Mouse (Mus musculus) ovary, adult 18-20 months (tissue): ENCODE data around the gene Tnfrsf17.
"Not testable (repeated sequence)": the region's sequence is repeated elsewhere in the genome, so short reads cannot be mapped to it uniquely, and the experiment has no call there.

Experiments used
- DNase-seq: peaks from one replicate; pipeline ENCODE4 v3.0.0; 2022; ENCODE audit warnings: low spot score, mixed read lengths

The Tnfrsf17 gene

DNA sequence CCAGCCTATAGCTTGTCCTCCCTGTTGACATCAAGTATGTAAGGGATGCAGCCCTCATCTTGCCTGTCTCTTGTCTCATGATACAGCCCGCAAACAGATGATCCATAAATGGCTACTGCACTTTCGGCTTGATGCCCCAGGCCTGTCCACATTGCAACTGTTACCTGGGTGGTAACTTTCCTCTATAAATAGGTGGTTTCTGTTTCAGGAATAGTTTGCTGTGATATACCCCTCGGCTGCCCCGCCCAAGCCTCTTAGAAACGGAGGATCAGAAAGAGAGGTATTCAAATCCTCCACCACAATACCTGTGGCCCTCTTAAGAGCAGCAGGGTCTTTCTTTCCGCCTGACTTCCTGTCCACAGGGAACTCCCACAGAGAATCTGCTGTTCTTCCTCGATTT lies at the start of gene Tnfrsf17:
TSS of gene Tnfrsf17 (plus strand) at position 301 of the 400 bp plus-strand sequence.
- no peak for DNase-seq

DNA sequence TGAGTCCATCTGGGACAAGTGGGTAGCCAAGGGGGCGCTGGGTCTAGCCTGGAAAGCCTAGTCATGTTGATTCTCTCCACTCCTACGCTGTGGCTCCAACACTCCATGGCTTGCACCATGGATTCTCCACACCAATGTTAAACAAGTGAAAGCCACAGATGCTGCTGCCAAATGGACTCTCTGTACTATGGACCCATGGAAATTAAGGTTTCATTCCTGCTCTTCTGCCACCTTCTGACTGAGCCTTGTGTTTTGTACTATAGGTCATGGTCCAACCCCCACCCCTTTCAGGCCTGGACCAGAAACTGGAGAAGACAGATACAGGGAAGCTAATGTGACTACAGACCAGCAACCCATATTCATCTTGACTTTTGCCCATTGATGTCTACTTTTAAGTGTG lies 47.1 kb upstream of the Tnfrsf17 start:
- DNase-seq: no peak

DNA sequence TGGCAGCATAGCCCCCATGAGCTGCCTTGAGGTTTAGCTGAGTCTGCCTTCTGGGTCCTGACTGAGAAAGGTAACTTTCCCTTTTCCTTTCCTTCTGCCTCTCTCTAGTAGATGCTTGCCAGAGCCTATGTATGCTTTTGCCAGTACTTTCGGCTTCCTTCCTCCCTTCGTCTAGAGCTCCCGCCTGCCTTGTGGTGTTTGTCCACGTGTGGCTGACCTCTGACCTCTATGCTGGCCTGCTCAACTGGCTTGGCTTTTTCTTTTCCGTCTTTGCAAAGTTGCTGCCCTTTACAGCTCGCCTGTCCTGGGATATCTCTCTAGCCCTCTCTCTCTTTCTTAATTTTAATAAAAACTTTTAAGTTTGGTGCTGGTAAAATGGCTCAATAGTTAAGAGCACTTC lies 43.8 kb upstream of the Tnfrsf17 start:
- DNase-seq: no peak

DNA sequence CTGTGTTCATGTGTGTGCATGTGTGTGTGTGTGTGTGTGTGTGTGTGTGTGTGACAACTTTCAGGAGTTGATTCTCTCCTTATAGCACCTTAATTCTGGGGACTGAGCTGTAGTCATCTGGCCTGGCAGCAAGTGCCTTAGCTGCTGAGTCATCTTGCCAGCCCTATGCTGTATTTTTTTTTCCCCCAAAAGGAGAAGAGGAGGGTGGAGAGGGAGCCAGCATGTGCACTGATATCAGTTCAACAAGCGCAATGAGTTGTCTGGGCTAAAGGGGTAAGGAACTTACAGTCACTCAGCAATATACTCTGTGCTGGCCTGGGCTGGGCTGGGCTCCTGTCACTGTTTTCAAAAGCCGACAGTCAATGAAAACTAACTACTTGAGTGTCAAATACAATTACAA lies 43.0 kb upstream of the Tnfrsf17 start:
- DNase-seq: no peak

DNA sequence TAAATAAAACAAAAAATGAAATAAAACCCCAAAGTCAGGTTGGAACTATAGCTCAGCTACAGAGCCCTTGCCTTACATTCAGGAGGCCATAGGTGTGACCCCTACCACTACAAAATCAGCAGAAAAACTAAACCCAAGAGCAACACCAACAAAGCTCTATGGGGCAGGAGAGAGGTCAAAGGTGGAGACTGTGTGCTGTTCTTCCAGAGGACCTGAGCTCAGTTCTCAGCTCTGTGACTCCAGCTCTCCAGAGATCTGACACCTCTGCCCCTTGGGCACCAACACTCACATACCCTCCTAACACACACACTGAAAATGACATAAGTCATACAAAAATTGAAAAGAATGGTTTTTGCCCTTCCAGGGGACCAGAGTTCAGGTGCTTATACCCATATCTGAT lies 42.5 kb upstream of the Tnfrsf17 start:
- DNase-seq: no peak

DNA sequence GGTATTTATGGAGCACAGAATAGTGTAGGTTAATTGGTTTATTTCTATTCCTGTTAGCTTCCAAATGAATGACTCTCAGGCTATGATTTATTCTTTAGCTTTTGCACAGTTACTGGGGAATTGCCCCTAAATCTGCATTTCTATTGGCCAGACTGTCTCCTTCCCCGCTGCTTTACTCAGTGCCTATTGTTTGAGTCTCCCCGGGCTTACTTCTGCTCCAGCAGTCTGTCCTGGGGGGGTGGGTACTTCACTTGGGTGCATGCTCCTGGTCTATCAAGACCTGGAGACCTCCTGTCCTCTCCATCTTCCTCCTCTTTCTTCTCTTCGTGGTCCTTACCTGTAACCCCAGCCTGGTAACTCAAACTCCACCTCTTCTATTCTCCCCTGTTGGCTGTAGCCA lies 36.7 kb upstream of the Tnfrsf17 start:
- DNase-seq: no peak

DNA sequence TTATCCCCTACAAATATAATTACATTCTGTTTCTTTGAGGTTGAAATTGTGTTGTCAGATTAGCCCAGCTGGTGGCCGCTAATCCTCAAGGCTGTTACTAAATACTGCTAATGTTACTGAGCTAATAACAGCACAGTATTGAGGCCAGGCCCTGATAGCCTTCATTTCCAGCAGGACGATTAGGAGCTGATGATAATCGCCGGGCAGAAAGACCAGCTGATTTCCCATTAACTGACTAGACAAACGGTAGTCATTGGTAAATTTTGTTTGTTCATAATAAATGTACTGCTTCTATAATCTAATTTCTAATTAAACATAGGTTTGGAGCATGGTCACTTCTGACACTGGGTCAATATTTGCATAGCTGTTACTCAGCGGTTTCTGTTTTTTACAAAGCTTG lies 34.8 kb upstream of the Tnfrsf17 start:
- no peak for DNase-seq

DNA sequence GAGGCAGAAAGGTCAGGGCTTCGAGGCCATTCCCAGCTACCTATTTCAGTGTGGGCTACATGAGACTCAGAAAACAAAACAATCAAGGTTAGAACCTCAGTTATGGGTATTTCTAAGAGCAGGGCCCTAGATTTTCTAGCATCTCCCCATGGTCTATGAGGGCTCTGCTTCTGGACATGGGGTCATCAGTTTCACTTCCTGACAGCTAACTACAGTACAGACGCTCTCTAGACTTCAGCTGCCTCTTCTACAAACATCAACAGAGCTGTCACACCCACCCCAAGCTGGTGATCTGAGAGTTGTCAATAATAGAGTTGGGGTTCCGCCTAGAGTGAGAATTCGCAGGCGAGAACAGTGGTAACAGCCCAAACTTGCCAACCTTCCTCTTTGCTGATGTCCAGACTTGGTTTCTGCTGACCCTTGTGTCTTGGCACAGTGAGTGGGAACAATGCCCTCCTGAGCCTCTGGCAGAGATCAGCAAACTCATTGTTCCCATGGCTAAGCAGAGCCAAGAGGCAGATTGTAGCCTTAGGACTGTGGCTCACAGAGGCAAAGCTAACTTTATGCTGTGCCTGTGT lies 30.9 kb upstream of the Tnfrsf17 start:
- no peak for DNase-seq

DNA sequence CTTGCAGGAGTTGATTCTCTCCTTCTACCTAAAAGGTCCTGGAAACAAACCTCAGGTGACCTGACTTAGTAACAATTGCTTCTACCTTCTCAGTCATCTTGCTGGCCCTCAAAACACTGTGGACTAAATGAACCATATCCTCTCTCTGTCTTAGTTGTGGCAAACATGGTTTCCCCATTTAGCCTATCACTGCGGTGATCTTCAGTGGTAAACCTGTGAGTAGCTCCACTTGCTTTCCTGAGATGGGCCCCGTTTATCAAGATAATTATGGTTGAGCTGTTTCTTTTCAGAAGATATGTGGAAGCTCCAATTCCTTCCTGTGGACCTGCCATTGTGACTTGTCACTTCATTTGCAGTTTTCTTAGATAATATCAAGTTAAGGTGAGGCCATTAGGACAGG lies 28.7 kb upstream of the Tnfrsf17 start:
- DNase-seq: no peak

DNA sequence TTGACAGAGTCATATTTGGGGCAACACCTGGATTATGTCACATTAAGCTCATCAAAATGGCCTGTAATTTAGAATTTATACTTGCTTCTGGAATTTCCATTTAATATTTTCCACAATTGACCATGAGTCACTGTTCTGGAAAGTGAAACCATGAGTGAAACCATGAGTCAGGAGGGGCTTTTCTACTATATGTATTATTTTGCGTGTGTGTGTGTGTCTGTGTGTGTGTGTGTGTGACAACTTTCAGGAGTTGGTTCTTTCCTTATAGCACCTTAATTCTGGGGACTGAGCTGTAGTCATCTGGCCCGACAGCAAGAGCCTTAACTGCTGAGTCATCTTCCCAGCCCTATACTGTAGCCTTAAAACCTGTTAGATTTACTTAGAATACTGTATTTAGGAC lies 27.7 kb upstream of the Tnfrsf17 start:
- DNase-seq: no peak

DNA sequence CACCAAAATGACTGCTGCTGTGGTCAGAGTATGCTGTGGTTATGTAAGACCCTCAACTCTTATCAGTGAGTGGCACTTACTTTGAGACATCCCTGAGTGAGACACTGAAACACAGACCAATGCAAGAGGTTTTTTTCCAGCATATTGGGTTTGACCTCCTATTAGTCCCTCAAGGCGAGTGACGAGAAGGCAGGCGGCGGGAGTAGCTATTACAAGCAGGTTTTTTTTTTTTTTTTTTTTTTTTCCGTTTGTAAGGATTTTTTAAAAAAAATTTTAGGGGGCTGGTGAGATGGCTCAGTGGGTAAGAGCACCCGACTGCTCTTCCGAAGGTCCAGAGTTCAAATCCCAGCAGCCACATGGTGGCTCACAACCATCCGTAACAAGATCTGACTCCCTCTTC lies 24.7 kb upstream of the Tnfrsf17 start:
- not testable (repeated sequence) for DNase-seq

DNA sequence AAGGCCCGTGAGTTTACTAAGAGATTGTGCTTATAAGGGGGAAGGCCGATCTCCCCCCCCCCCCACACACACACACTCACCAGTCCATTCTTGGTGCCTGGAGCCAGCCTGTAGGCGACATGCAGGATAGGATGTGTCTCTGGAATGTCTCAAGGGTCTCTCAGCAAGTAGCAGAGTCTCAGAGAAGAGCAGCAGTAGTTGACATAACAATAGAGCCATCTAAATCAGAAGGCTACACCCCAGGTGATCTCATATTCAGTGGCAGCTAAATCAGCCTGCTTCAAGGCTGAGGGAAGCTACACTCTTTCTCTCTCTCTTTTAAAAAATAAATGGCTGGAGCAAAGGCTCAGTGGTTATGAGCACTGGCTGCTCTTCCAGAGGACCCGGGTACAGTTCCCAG lies 18.0 kb upstream of the Tnfrsf17 start:
- not testable (repeated sequence) for DNase-seq

DNA sequence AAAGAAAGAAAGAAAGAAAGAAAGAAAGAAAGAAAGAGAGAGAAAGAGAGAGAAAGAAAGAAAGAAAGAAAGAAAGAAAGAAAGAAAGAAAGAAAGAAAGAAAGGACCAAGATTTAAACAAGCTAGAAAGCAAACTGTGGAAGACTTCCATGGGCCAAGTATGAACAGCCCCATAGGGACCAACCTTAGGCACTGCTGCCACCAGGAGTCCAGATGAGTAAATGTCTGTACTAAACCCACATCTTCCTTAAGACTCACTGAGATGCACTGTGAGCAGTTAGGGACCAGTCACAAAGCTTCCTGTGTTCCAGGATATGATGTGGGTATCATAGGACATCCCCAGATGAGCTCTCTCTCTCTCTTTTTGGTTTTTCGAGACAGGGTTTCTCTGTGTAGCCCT lies 15.9 kb upstream of the Tnfrsf17 start:
- DNase-seq: not testable (repeated sequence)

DNA sequence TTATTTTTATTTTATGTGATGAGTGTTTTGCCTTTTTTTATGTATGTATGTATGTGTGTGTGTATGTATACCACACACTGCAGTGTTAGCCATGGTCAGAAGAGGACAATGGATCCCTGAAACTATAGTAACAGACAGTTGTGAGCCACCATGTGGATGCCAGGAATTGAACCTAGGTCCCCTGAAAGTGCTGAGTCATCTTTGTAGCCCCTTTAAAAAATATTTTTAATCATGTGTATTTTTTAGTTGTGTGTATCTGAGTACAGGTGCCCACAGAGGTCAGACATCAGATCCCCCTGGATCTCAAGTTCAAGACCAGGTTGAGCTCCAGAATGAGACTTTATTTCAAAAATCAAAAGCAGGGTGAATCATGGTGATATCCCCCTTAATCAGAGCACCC lies 9.9 kb upstream of the Tnfrsf17 start:
- no peak for DNase-seq

DNA sequence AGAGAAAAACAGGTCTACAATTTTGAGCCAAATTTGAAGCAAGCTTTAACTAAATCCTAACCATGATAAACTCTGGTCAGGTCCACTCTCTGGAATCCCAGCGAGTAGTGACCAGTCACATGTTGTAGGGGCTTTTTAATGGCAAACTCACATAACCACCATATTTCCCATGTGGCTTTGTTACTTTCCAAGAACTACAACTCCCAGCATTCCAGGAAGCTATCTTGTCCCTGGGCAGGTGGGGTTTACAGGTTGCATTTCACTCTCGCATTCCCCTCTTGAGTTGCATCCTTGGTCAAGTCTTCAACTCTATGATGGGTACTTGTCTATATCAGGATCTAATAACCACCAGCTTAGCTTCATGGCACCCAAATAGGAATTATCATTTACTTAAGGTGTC lies 8.1 kb upstream of the Tnfrsf17 start:
- DNase-seq: no peak

DNA sequence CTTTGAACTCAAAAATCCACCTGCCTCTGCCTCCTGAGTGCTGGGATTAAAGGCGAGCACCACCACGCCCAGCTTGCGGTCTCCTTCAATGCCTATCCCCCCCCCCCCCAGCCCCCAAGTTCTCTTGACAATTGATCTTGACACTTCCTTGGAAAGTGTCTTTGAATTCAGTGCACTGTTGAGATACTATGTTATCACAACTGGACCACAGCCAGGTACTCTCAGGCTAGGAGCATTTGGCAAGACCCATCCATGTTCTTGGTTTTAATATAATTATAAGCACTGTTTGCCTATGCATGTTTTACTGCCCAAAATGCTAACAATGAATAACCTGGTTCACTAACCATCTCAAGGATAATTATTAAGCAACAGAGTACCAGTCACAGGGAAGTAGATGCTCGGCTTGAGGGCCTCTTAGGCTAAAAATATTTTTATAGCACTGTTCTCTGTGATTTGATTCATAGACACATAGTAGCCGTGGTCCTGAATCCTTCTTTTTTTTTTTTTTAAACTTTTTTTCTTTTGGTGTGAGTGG lies 2.2 kb downstream of the Tnfrsf17 start:
- no peak for DNase-seq

DNA sequence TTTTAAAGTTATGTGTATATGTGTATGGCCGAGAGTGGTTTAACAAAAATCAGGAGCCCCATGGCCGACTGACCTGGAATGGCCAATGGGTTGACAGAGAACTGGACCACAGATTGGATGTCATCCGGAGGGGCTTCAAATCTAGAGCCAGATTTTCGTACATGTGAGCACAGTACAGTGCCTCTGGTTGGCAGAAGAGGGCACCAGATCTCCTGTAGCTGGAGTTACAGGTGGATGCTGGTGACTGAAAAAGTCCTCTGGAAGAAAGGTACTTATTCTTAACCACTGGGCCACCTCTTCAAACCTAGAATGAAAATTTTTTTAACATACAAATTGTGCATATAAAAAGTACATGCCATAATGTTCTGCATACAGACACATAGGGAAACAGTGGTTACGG lies 3.1 kb downstream of the Tnfrsf17 start:
- no peak for DNase-seq

DNA sequence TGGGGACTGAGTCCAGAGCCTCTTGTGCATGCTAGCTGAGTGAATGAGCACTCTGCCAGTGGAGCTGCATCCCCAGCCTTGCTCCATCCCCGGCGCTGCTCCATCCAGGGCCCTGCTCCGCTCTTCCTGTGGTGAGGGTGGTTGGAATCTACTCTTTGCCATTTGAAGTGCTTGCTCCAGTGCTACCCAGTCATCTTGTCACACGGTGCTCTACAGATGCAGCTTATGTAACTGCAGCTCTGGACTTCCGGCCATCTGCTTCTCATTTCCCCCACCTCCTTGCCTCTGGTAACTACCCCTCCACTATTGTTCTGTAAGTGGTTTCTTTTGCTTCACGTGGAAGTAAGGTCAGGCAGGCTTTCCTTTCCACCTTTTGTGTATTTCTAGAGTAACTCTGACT lies 3.7 kb downstream of the Tnfrsf17 start:
- no peak for DNase-seq

DNA sequence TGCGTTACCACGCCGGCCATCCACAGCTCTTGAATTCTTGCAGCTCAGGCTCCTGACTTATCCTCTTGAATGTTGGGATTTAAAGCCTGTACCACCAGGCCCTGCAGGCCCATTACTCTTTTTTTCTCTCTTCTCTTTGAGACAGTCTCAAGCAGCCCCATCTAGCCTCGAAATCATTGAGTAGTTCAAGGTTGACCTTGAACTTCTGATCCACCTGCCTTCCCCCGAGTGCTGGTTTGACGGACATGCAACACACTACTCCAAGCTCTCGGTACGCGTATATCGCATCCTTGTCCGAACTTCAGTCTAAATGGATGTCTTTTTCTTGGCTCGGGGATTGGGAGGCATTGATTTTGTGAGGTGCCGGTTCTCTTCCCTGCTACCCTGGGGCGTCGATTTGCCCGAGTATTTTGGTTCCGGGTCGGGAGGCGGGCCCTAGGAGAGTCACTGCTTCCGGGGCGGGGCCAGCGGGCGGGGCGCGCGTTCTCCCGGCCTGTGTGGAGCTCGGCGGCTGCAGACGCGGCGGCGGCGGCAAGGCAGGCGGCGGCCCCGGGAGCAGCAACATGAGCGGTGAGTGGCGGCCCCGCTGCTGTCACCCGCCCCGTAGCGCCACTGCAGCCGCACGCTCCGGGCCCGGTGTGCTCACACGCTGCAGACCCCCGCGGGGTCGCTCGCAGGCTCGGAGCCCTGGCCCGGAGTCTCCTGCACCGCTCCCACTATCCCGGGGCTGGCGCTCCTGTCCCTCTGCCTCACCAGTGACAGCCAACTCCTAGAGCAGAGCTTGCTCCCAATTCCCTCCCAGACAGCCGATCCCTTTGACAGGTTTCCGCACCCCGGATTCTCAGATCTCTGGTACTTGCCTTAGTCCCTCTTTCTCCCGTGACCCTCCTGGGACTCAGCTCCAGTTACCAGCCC lies 9.1 kb downstream of the Tnfrsf17 start, which contains the start of gene Snx29:
TSS of gene Snx29 (plus strand) at position 500 of the 915 bp plus-strand sequence.
- peak; percentile 91 for DNase-seq

DNA sequence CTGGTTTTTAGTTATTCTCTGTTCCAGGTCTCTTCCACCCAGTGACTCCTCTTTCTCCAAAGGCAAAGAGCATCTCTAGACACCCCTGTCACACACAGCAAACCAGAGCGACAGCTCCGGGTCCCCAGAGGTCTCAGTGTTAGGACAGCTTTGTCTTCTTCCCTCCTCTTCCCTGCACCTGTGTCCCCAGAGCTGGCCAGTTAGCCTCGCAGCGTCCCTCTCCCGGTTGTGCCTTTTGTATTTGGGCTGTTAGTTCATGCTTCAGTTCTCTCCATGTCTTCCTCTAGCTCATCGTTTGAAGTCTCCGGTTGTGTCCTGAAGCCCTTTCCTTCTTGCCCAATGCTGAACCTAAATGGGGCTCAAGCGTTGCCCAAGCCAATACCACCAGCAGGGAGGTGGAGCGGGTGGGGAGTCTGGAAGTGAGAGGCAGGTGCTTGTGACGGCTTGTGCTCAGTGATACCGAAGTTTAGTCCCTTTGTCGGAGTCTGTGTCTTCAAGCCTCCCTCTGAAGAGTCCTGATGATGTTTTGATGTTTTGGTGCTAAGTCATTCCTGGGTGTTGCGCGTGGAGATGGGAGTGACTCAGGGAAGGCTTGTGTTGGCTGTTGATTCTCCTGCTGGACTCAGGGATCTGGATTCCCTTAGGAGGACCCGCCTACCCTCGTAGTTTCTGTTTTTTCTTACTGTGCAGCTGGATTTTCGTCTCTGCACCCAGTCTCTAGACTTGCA lies 9.9 kb downstream of the Tnfrsf17 start:
- no peak for DNase-seq

DNA sequence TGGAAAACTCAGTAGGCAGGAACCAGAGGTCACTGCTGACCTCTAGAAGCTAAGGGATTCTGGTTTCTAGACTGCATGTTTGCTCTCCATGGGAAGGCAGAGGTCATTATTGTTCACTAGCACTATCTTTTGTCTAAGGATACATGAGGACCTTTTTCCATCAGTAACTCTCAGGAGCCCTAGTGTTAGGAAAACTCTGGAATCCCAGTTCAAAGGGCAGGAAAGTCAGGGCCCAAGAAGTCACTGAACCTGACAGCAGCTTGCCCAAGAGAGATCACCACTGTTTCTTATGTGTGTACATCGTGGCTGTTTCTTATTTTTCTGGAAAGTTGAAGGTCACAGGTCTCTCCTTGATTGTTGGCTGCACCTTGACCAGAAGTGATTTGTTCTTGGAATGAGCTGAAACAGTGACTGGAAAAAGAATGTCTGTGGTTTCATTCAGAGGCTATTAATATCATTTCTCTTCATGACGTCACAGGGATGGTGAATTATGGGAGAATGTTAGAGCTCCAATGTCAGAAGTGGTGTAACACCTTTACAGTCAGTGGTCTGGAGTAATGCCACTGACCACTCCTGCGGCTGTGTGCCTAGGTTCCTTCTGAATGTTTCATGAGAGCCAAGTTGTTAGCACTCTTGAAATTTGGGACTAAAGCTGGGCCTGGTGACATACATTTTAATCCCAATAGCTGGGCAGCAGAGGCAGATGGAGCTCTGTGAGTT lies 16.6 kb downstream of the Tnfrsf17 start:
- DNase-seq: no peak

DNA sequence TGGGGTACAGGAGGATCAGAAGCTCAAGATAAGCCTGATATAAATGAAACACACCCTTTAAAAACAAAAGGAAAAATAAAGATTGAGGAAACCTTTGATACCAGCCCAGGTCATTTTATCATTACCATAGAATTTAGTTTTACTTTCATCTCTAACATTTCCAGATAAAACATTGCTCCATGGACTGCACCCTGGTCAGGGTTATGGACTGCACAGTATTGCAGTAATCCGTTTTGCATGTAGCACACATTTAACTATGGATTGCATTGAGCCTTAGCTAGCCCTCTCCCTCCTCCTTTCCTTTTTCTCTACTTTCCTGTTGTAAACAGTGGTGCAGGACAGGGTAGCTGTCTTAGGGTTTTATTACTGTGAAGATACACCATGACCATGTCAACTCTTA lies 17.4 kb downstream of the Tnfrsf17 start:
- DNase-seq: no peak
